Mouse (Mus musculus) thymus, adult 2 months (tissue): ENCODE measurements around the gene Gm10964. TPM values are rescaled to one million over a fixed set of nuclear protein-coding genes. Genes with fewer than 3 reads are reported as not detected.

Experiments used
- DNase-seq: peaks from one replicate; pipeline ENCODE4 v3.0.0; 2021
- H3K27ac ChIP-seq: fragments of 200-500 bp; 2 replicates; pipeline ENCODE4 v1.5.1; 2012; ENCODE audit warnings: low read length, control low read depth; ENCODE audit not compliant: control insufficient read depth, insufficient read depth
- H3K27me3 ChIP-seq: fragments of 200-500 bp; 2 replicates; pipeline ENCODE4 v1.6.1; 2012; ENCODE audit warnings: mild to moderate bottlenecking, low read length, moderate library complexity, mixed read lengths; ENCODE audit not compliant: control insufficient read depth, insufficient read depth
- H3K36me3 ChIP-seq: fragments of 200-500 bp; 2 replicates; pipeline ENCODE4 v1.6.1; 2012; ENCODE audit warnings: mild to moderate bottlenecking, low read length, moderate library complexity; ENCODE audit not compliant: control insufficient read depth, insufficient read depth
- H3K4me1 ChIP-seq: fragments of 200-500 bp; replicated peaks from 2 replicates; pipeline ENCODE4 v1.6.1; 2012; ENCODE audit warnings: low read length; ENCODE audit not compliant: control insufficient read depth, insufficient read depth
- H3K4me3 ChIP-seq: fragments of 200-500 bp; 2 replicates; pipeline ENCODE4 v1.5.1; 2012; ENCODE audit warnings: mild to moderate bottlenecking, low read length, control low read depth, moderate library complexity; ENCODE audit not compliant: control insufficient read depth, insufficient read depth
- CTCF ChIP-seq: fragments of 200-500 bp; IDR thresholded peaks from 2 replicates; pipeline ENCODE4 v1.5.1; 2012; ENCODE audit warnings: mild to moderate bottlenecking, control low read depth, low read length, moderate library complexity, borderline replicate concordance; ENCODE audit not compliant: control insufficient read depth, poor library complexity, insufficient read depth; ENCODE audit errors: extremely low read depth
- POLR2A ChIP-seq: fragments of 200-500 bp; IDR thresholded peaks from 2 replicates; pipeline ENCODE4 v1.6.1; 2012; ENCODE audit warnings: mild to moderate bottlenecking, low read length, control low read depth, moderate library complexity; ENCODE audit not compliant: control insufficient read depth, poor library complexity, insufficient read depth; ENCODE audit errors: extremely low read depth
- WGBS: fragments of 180-500 bp; shearing (Covaris S2); methylation state at CpG from one replicate; pipeline ENCODE4 v1.1.7; 2018; 5-methylcytosine and 5-hydroxymethylcytosine counted together
- polyA plus RNA-seq: library from polyadenylated mRNA; depleted of rRNA; stranded (reverse); fragments of >200 nt; gene quantifications from 2 replicates; pipeline ENCODE4 v1.2.3, GENCODE M21; 2012

Gene Gm10964
- polyA plus RNA-seq, 1 experiment, result not detected

DNA sequence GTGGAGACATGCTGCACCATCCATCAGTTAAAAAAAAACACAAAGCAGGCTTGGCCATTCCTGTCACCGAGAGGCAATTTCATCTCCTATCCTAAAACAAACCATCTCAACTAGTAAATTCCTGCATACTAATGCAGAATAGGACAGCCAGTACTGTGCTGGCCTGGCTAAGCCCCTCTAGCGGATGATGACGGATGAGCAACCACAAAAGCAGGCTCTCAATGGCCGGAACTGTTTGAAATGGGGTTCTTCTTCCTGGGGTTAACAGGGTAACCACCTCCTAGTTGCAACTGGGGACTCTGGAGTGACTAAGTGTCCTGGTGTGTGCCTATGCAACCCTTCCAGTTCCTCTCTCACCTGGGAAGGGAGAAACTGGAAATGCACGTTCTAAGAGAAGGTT, 1.2 kb downstream of the Gm10964 start:
- Histone ChIP-seq H3K27ac (no peak overlapping the region), H3K4me1 (peaks cover 13% of the 10 kb centered on the region), H3K36me3 (peaks cover 38% of the 10 kb centered on the region), H3K4me3 (no peak overlapping the region), H3K27me3 (no peaks in the 10 kb centered on the region)
- TF ChIP-seq POLR2A (no peak), CTCF (no peak)
- DNase-seq, result peak; percentile 16
- WGBS, result 47% methylated on average over 5 of the region's 5 CpGs

DNA sequence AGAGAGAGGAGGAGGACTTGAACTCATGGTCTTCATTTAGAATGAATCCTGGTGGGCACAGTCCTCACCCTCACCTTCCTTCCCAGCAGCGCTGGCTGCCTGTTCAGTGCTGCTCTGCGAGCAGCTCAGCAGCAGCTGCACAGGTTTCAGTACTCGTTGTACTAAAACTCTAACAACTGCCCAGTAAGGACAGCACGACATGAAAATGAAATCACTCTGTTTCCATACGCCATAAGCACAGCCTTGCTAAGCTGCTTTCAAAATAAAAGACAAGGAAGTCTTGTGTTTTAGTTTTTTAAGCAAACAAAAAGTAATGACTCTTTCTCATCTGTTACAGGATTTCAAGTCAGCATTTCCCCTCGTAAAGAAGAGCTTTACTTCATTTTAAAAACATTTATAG, 4.0 kb downstream of the Gm10964 start:
- no peaks in the 10 kb centered on the region for H3K27me3 ChIP-seq
- no peak overlapping the region for H3K4me3 ChIP-seq
- H3K4me1 ChIP-seq, result peaks cover 5% of the 10 kb centered on the region
- DNase-seq, result no peak
- TF ChIP-seq POLR2A, result no peak
- no peak for TF ChIP-seq CTCF
- WGBS, result 94% methylated on average over 6 of the region's 6 CpGs
- no peak overlapping the region for H3K27ac ChIP-seq
- peaks cover 66% of the 10 kb centered on the region for H3K36me3 ChIP-seq

DNA sequence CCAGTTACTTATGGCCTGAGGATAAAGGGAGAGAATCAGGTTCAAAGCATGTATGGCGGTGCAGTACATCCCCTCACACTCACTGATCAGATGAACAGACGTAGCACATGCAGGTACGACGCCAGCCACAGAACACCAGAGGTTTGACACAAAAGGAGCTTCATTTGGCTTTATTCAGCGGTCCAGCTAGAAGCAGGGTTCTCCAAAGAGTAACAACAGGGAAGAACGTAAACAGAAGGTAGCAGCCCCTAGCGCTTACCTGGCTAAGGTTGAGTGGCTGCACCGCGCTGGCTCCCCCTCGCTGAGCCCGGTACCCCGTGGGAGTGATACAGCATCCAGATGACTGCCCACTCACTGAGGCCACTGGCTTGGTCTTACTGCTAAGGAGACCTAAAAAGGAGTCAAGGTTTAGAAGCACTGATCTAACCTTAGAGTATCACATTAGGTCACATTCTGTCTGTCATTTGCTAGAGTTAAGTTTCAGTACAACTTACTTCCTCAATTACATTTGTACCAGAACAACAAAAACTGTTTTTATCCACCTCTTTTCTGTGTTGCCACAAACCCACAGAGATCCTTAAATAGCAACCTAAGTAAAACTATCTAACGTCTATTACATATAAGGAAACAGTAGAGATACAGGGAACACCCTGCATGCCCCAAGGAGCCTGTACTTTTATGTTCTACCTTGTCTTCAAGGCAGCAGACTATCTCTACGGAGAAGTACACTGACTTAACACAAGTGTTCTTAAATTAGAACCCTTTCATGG, 6.0 kb downstream of the Gm10964 start:
- 73% methylated on average over 14 of the region's 14 CpGs for WGBS
- H3K27ac ChIP-seq, result no peak overlapping the region
- DNase-seq, result no peak
- TF ChIP-seq POLR2A, result no peak
- H3K27me3 ChIP-seq, result no peaks in the 10 kb centered on the region
- no peak overlapping the region for H3K4me3 ChIP-seq
- H3K36me3 ChIP-seq, result peaks cover 86% of the 10 kb centered on the region
- H3K4me1 ChIP-seq, result peaks cover 5% of the 10 kb centered on the region

DNA sequence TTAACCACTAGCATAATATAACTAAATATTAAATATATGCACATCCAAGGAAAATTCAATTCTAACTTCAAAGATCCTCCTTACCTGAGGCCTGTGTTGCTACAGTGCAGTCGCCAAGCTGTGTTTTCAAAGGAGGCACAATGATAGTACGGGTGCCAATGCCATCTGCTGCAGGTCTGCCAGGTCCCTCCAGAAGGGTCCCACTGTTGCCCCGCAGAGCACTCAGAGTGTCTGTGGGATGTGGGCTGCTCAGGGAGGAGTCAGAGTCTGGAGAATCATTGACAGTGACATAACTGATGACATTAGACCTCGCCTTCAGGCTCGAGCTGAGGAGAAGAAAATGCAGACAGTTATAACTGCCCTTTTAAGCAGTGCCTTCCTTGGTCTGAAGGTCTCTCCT, 7.5 kb downstream of the Gm10964 start:
- H3K27me3 ChIP-seq, result no peaks in the 10 kb centered on the region
- H3K27ac ChIP-seq, result no peak overlapping the region
- no peaks in the 10 kb centered on the region for H3K4me1 ChIP-seq
- H3K36me3 ChIP-seq, result peaks cover 91% of the 10 kb centered on the region
- no peak for TF ChIP-seq POLR2A
- TF ChIP-seq CTCF, result no peak
- no peak for DNase-seq
- 86% methylated on average over 5 of the region's 5 CpGs for WGBS
- H3K4me3 ChIP-seq, result no peak overlapping the region

DNA sequence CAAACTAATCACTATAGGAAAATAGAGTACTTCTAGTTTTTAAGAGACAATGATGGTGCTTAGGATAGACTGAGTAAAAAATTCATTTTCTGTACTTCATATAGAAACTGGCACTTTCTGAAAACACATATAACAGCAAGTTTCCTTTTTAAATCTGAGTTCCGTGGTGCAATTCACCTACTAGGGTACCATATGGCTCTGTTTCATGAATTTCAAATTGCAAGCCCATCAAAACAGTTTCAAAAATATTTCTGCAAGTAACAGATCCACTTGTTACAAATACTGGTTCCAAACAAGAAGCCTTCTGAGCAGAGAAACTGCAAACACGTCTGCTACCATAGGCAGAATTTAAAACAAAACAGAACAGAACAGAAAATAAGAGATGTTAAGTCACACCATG, 12.4 kb downstream of the Gm10964 start:
- WGBS, result 93% methylated on average over 2 of the region's 2 CpGs
- TF ChIP-seq POLR2A (no peak), CTCF (no peak)
- peaks cover 97% of the 10 kb centered on the region for H3K36me3 ChIP-seq
- DNase-seq, result no peak
- H3K27me3 ChIP-seq, result no peaks in the 10 kb centered on the region
- no peak overlapping the region for H3K4me3 ChIP-seq
- no peaks in the 10 kb centered on the region for H3K4me1 ChIP-seq
- no peak overlapping the region for H3K27ac ChIP-seq

DNA sequence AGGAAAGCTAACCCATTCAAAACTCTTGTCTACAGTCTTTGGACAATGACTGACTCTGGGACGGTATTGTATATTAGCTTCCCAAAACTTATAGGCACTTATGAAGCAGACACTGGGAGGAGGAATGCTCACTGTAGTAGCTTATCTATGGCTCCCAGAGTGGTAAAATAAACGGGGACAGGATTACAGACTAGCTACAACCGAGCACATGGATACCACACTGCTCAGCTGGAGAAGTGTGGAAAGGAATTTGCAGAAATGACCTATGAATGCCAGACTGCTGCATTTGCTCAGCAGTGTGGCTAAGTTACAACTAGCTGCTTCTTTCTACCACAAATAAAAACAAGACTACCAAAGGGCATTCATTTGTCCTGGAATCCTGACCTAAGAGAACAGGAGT, 16.2 kb downstream of the Gm10964 start:
- H3K36me3 ChIP-seq, result peaks cover 95% of the 10 kb centered on the region
- DNase-seq, result no peak
- no peak for TF ChIP-seq CTCF
- no peak for TF ChIP-seq POLR2A
- no peaks in the 10 kb centered on the region for H3K27me3 ChIP-seq
- H3K27ac ChIP-seq, result no peak overlapping the region
- no peaks in the 10 kb centered on the region for H3K4me1 ChIP-seq
- H3K4me3 ChIP-seq, result no peak overlapping the region
- 94% methylated on average over 3 of the region's 3 CpGs for WGBS

DNA sequence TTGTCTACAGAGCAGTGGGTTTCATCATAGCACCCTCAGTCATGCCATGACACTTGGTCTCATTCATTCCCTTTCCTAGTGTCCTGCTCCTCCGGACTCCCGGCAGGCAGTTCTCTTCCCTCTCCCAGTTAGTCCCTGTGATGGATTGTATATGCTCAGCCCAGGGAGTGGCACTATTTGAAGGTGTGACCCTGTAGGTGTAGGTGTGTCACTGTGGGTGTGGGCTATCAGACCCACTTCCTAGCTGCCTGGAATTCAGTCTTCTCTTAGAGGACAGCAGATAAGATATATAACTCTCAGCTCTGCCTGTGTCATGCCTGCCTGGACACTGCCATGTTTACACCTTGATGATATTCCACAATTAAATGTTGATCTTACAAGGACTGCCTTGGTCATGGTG, 17.8 kb downstream of the Gm10964 start:
- Histone ChIP-seq H3K4me1 (no peaks in the 10 kb centered on the region), H3K27ac (no peak overlapping the region), H3K27me3 (no peaks in the 10 kb centered on the region), H3K36me3 (peaks cover 95% of the 10 kb centered on the region), H3K4me3 (no peak overlapping the region)
- TF ChIP-seq CTCF (no peak), POLR2A (no peak)
- DNase-seq, result no peak
- 96% methylated on average over 2 of the region's 2 CpGs for WGBS
